Mouse (Mus musculus) forebrain, embryonic 14.5 days (tissue): Measurements from ENCODE around the gene Itpr1. TPM values are rescaled to one million over a fixed set of nuclear protein-coding genes. Genes with fewer than 3 reads are reported as not detected.

ENCODE experiments used
- ATAC-seq: fragments of 200-750 bp; cut with Nextera tagmentation; 2 replicates; pipeline ENCODE4 v1.8.0; 2017; ENCODE audit warnings: mild to moderate bottlenecking, moderate library complexity
- DNase-seq: peaks from one replicate; pipeline ENCODE4 v3.0.0-alpha.2; 2015; ENCODE audit warnings: low spot score
- H3K27ac ChIP-seq: fragments of 300-500 bp; sonication (generic); 2 replicates; pipeline ENCODE4 v1.5.1; 2014; ENCODE audit warnings: low read depth, mild to moderate bottlenecking, control low read depth, low read length, moderate library complexity
- H3K27me3 ChIP-seq: fragments of 300-500 bp; sonication (generic); replicated peaks from 2 replicates; pipeline ENCODE4 v1.6.1; 2014; ENCODE audit warnings: low read length, control low read depth, mixed read lengths; ENCODE audit not compliant: control insufficient read depth, insufficient read depth
- H3K36me3 ChIP-seq: fragments of 300-500 bp; sonication (generic); 2 replicates; pipeline ENCODE4 v1.6.1; 2014; ENCODE audit warnings: low read length, control low read depth; ENCODE audit not compliant: control insufficient read depth, insufficient read depth
- H3K4me1 ChIP-seq: fragments of 300-500 bp; sonication (generic); 2 replicates; pipeline ENCODE4 v1.6.1; 2014; ENCODE audit warnings: antibody characterized with exemption, low read length, control low read depth; ENCODE audit not compliant: control insufficient read depth, insufficient read depth
- H3K4me2 ChIP-seq: fragments of 300-500 bp; sonication (generic); 2 replicates; pipeline ENCODE4 v1.6.1; 2014; ENCODE audit warnings: mild to moderate bottlenecking, control low read depth, low read length
- H3K4me3 ChIP-seq: fragments of 300-500 bp; sonication (generic); 2 replicates; pipeline ENCODE4 v1.5.1; 2014; ENCODE audit warnings: low read depth, low read length, control low read depth
- H3K9ac ChIP-seq: fragments of 300-500 bp; sonication (generic); 2 replicates; pipeline ENCODE4 v1.6.1; 2014; ENCODE audit warnings: mild to moderate bottlenecking, low read length, control low read depth, moderate library complexity
- H3K9me3 ChIP-seq: fragments of 300-500 bp; sonication (generic); replicated peaks from 2 replicates; pipeline ENCODE4 v1.6.1; 2016; ENCODE audit warnings: low read length, control low read depth, mixed read lengths; ENCODE audit not compliant: control insufficient read depth
- WGBS: fragments of 180-500 bp; shearing (Covaris S2); extraction: QIAGEN DNeasy Blood & Tissue Kit; methylation state at CpG from one replicate; pipeline ENCODE4 v1.1.7; 2014; 5-methylcytosine and 5-hydroxymethylcytosine counted together
- polyA plus RNA-seq: library from polyadenylated mRNA; unstranded; fragments of >200 nt; fragmentation: Nextera tagmentation; extraction: Ambion mirVana; gene quantifications from 2 replicates; pipeline ENCODE4 v1.2.1, GENCODE M21; 2014

The Itpr1 gene
- polyA plus RNA-seq, 1 experiment from 2014 or later = 5.2 TPM

- Histone ChIP-seq H3K9ac (no peak overlapping the region), H3K4me2 (no peak overlapping the region), H3K4me3 (no peak overlapping the region), H3K9me3 (no peaks in the 10 kb centered on the region), H3K27ac (no peak overlapping the region), H3K27me3 (no peaks in the 10 kb centered on the region), H3K4me1 (0 out of 2 replicates have a peak, but pooled peaks cover 2% of the 10 kb centered on the region), H3K36me3 (no peaks in the 10 kb centered on the region)
- no peak for DNase-seq
- 91% methylated on average over 5 of the region's 5 CpGs for WGBS
- ATAC-seq = no peak
Measured at GRCm38 (mm10) chr6:108465159-108465558, 252.3 kb downstream of the Itpr1 start.

GRCm38 (mm10) chr6:108466061-108466531 lies 253.2 kb downstream of the Itpr1 start:
- Histone ChIP-seq H3K27me3 (no peaks in the 10 kb centered on the region), H3K9ac (no peak overlapping the region), H3K4me2 (no peak overlapping the region), H3K36me3 (no peaks in the 10 kb centered on the region), H3K9me3 (no peaks in the 10 kb centered on the region), H3K4me1 (0 out of 2 replicates have a peak, but pooled peaks cover 2% of the 10 kb centered on the region), H3K4me3 (no peak overlapping the region), H3K27ac (no peak overlapping the region)
- WGBS = 89% methylated on average over 8 of the region's 8 CpGs
- ATAC-seq = no peak
- no peak for DNase-seq

- no peak for DNase-seq
- H3K4me2 ChIP-seq = no peak overlapping the region
- H3K27ac ChIP-seq = no peak overlapping the region
- H3K4me1 ChIP-seq = 0 out of 2 replicates have a peak, but pooled peaks cover 2% of the 10 kb centered on the region
- H3K9me3 ChIP-seq = no peaks in the 10 kb centered on the region
- no peaks in the 10 kb centered on the region for H3K36me3 ChIP-seq
- H3K4me3 ChIP-seq = no peak overlapping the region
- no peaks in the 10 kb centered on the region for H3K27me3 ChIP-seq
- H3K9ac ChIP-seq = no peak overlapping the region
- 73% methylated on average over 6 of the region's 6 CpGs for WGBS
- no peak for ATAC-seq
Measured at GRCm38 (mm10) chr6:108467597-108467996, 254.7 kb downstream of the Itpr1 start.

- Histone ChIP-seq H3K27me3 (no peaks in the 10 kb centered on the region), H3K4me1 (0 out of 2 replicates have a peak, but pooled peaks cover 2% of the 10 kb centered on the region)
- WGBS = 97% methylated on average over 3 of the region's 3 CpGs
Measured at GRCm38 (mm10) chr6:108468226-108468825, 255.4 kb downstream of the Itpr1 start.

GRCm38 (mm10) chr6:108471878-108472277 lies 259.0 kb downstream of the Itpr1 start:
- H3K4me1 ChIP-seq = 0 out of 2 replicates have a peak, but pooled peaks cover 2% of the 10 kb centered on the region
- H3K4me3 ChIP-seq = no peak overlapping the region
- H3K27me3 ChIP-seq = no peaks in the 10 kb centered on the region
- no peak overlapping the region for H3K4me2 ChIP-seq
- no peak overlapping the region for H3K27ac ChIP-seq
- no peak for DNase-seq
- ATAC-seq = no peak
- no peaks in the 10 kb centered on the region for H3K9me3 ChIP-seq
- WGBS = 95% methylated on average over 3 of the region's 3 CpGs
- no peak overlapping the region for H3K9ac ChIP-seq
- H3K36me3 ChIP-seq = no peaks in the 10 kb centered on the region

More at GRCm38 (mm10) chr6:108468226-108468825, 255.4 kb downstream of the Itpr1 start:
- DNase-seq = no peak
- Histone ChIP-seq H3K9ac (no peak overlapping the region), H3K4me3 (no peak overlapping the region), H3K36me3 (no peaks in the 10 kb centered on the region), H3K9me3 (no peaks in the 10 kb centered on the region), H3K4me2 (no peak overlapping the region), H3K27ac (no peak overlapping the region)
- ATAC-seq = no peak

GRCm38 (mm10) chr6:108472748-108473147 lies 259.9 kb downstream of the Itpr1 start:
- Histone ChIP-seq H3K36me3 (no peaks in the 10 kb centered on the region), H3K4me1 (no peaks in the 10 kb centered on the region), H3K9ac (no peak overlapping the region), H3K27me3 (no peaks in the 10 kb centered on the region), H3K4me3 (no peak overlapping the region), H3K9me3 (no peaks in the 10 kb centered on the region), H3K4me2 (no peak overlapping the region), H3K27ac (no peak overlapping the region)
- ATAC-seq = no peak
- 90% methylated on average over 3 of the region's 3 CpGs for WGBS
- no peak for DNase-seq

- ATAC-seq (no peak), DNase-seq (no peak)
- Histone ChIP-seq H3K36me3 (no peaks in the 10 kb centered on the region), H3K4me1 (no peaks in the 10 kb centered on the region), H3K9me3 (no peaks in the 10 kb centered on the region), H3K27ac (no peak overlapping the region), H3K27me3 (no peaks in the 10 kb centered on the region), H3K4me3 (no peak overlapping the region), H3K9ac (no peak overlapping the region), H3K4me2 (no peak overlapping the region)
- 89% methylated on average over 8 of the region's 8 CpGs for WGBS
Measured at GRCm38 (mm10) chr6:108476797-108477235, 263.9 kb downstream of the Itpr1 start.

GRCm38 (mm10) chr6:108477602-108478001 lies 264.7 kb downstream of the Itpr1 start:
- Histone ChIP-seq H3K9ac (no peak overlapping the region), H3K9me3 (no peaks in the 10 kb centered on the region), H3K27me3 (no peaks in the 10 kb centered on the region), H3K27ac (no peak overlapping the region), H3K4me3 (no peak overlapping the region), H3K4me1 (no peaks in the 10 kb centered on the region), H3K36me3 (no peaks in the 10 kb centered on the region), H3K4me2 (no peak overlapping the region)
- WGBS = 91% methylated on average over 6 of the region's 6 CpGs
- ATAC-seq (no peak), DNase-seq (no peak)

GRCm38 (mm10) chr6:108481190-108481589 lies 268.3 kb downstream of the Itpr1 start:
- no peak overlapping the region for H3K27ac ChIP-seq
- H3K9me3 ChIP-seq = no peaks in the 10 kb centered on the region
- H3K4me2 ChIP-seq = no peak overlapping the region
- DNase-seq (no peak), ATAC-seq (no peak)
- H3K9ac ChIP-seq = no peak overlapping the region
- H3K36me3 ChIP-seq = no peaks in the 10 kb centered on the region
- 93% methylated on average over 4 of the region's 4 CpGs for WGBS
- no peaks in the 10 kb centered on the region for H3K27me3 ChIP-seq
- H3K4me1 ChIP-seq = no peaks in the 10 kb centered on the region
- H3K4me3 ChIP-seq = no peak overlapping the region
